Mouse (Mus musculus) embryo, embryonic 9.5 days (tissue): Measurements from ENCODE around the gene Ccnt1.
A peak's percentile ranks its signal among the peaks of the same experiment; 100 is the strongest.
"Not testable (repeated sequence)": the region's sequence is repeated elsewhere in the genome, so short reads cannot be mapped to it uniquely, and the experiment has no call there.

Experiments used
- DNase-seq: peaks from one replicate; pipeline ENCODE4 v3.0.0-alpha.2; 2017; ENCODE audit errors: extremely low spot score

The Ccnt1 gene

DNA sequence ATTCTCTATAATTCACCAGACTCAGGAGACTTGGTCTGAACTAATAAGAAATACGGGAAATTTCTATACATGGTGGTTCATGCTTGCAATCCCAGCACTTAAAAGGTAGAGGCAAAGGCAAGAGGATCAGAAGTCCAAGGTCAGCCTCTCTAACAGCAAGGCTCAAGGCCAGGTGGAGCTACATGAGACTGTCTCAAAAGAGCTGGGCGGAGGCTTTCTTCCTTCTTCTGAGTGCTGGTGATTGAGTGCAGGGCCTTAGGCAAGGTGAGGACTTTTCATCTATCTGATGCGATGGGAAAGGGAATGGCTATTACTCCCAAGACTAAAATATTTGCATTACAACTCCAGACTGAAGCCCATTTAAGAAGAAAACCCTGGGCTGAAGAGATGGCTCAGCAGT lies 25.6 kb downstream of the Ccnt1 start:
- no peak for DNase-seq

DNA sequence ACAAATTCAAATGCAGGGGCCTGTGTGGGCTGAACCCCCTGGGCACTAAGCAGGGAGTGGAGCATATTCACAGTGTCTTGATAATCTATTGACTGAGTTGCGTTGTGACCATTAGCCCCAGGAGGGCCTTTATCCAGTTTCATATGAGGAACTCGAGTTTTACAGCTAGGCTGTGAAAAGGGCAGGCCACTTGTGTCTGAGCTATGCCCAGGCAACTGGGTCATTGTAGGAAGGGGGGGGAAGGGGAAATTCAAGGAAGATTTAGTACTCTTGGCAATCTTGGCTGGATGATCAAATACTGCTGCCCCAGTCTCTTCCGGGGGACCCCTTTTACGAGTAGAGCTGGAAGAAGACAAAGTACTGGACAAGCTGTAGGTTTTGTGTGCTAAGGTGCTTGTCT lies 27.4 kb downstream of the Ccnt1 start:
- no peak for DNase-seq

DNA sequence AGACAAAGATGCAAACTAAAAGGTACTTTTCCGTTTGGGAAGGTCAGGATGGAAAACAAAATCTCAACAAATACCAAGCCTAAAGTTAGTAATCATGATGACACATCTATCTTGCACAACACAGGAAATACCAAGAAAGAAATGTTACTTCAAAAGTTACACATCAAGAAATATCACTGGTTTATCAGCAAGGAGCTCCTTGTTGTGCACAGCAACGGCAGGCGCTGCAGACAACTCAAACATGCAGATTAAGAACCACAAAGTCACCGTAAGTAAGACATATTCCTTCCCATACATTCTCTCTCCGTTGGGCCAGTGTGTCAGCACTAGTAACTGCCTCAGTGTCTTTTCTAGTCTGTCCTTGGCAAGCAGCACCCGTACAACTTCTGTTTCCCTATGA lies 29.7 kb downstream of the Ccnt1 start:
- no peak for DNase-seq

DNA sequence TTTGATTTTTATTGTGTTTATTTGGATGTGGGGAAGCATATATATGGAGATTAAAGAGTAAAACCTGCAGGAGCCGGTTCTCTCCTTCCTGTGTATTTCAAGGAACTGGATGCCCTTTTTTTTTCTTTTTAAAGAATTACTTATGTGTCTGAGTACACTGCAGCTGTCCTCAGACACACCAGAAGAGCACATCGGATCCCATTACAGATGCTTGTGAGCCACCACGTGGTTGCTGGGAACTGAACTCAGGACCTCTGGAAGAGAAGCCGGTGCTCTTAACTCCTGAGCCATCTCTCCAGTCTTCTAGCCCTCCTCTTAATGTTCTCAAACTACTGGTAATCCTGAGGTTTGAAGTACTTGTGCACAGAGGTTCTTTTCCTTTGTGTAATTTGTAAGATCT lies 32.8 kb downstream of the Ccnt1 start:
- no peak for DNase-seq

DNA sequence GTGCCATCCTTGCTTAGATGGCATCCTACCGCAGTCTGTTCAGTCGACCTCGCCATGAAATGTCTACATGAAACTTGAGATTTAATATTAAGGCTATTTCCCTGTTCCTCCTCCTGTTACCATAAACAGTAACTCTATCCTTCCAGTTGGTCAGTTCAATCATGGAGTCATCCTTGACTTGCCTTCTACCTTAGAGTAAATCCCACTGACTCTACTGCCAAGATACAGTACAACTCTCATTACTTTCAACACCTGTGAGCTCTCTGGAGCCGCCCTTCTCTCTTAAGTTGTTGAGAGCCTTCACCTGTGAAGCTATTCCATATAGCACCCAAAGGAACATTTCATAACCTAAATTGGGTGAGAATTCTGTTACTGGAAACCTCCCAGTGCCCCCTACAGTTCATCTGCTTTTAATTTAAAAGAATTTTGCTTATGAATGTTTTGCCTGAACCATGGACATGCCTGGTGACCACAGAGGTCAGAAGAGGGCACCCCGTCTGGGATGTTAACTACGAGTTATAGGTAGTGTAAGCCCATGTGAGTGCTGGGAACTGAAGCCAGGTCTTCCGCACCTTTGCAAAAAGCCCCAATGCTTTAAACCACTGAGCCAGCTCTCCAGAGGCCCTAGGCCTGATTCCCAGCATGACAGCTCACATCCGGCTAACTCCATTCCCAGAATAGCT lies 33.8 kb downstream of the Ccnt1 start:
- no peak for DNase-seq

DNA sequence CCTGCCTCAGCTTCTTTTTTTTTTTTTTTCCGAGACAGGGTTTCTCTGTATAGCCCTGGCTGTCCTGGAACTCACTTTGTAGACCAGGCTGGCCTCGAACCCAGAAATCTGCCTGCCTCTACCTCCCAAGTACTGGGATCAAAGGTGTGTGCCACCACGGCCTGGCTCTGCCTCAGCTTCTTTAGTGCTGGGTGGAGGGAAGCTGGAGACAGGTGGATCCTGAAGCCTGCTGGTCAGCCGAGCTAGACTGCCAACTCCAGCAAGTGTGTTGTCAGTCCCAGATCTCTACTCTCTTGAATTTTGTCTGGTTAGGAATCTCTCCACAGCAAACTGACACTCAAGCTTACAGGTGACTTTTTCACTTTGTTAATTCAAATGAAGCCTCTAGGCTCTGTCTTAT lies 34.8 kb downstream of the Ccnt1 start:
- no peak for DNase-seq

DNA sequence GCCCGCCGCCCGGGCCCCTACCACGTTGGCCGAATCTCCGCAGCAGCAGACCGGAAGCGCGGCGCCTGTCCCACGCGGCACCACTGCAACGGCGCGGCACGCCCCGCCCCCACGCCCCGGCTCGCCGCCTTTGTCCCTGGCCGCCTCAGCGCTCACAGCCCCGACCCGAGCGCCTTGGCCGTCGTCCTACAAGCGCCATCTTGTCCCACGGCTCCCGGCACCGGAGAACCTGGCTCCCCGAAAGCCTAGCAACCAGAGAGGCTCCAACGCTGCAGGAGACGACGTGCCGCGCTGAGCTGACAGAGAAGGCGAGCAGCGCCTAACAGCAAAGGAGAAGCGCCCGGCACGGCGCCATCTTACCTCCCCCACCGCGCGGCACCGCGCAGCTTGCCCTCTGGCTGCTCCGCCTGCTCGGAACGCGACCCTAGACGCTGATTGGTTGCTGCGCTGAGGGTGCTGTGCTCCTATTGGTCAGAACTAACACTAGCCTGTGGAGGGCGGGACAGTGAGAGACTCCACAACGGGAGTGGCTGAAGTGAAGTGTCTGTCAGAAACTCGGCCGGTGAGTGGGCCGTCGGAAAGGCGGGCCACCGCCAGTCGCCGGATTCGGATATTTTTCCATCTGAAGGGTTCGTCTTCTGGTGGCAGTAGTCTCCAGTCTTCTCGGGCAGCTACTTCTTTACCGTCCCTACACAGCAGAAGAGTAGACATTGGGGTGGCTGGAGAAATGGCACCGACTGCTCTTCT lies 36.7 kb downstream of the Ccnt1 start, which contains the start of gene Kansl2:
Gene Kansl2 (minus strand): TSS at position 384 of the 747 bp plus-strand sequence.
- peak; percentile 97 for DNase-seq

DNA sequence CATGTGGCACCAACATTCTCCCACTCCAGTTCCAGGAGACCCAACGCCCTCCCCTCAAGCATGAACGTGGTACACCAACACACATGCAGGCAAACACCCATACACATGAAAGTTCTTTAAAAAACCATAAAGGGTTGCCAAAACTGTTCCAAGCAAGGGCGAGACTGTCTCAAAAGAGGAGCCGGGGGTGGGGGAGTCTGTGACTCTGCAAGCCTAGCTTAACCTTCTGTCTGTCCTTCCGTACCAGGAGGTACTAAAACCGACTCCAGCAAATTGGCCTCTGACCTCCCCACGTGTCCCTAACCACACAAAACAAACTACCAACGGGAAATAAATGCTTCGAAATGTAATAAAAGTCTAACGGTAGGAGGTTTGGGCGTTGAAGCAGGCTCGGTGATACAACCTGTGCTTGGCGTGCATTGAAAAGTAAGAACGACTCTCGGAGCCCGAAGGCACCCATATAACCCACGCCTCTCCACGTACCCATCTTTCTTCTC lies 37.6 kb downstream of the Ccnt1 start:
- DNase-seq: peak; percentile 49

DNA sequence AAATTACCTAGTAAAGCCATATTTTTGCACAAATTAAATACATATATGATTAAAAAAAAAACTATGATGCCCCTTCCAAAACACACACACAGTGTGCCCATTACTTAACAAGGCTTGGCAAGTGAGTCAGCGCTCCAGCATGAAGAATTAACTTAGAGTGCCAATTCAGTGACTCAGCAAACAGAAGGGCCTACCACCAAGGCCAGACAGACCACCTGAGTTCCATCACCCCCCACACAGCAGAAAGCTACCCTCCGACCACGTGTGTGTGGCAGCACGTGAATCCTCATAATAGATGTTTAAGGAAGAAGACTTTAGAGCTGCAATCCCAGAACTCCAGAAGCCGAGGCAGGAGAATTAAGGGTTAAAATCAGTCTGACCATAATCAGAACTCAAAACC lies 38.4 kb downstream of the Ccnt1 start:
- no peak for DNase-seq

DNA sequence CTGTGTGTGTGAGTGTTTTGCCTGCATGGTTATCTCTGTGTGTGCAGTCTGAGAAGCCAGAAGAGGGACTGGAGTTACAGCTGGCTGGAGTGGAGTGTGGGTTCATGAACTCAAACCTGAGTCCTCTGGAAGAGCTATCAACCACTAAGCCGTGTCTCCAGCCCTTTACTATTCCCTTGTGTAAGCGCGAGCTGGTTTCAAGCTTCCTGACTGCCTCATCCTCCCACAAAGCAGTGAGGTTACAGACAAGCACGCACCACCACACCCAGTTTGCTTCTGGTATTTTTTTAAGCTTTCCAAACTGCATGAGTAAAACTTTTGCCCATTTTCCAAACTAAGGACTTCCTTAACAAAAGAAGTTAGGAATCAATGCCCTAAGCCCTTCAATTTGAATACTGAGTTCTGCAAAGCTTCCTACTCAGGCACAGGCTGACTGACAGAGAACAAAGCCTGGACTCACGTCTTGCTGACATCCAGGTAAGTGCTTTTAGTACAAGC lies 42.6 kb downstream of the Ccnt1 start:
- no peak for DNase-seq

DNA sequence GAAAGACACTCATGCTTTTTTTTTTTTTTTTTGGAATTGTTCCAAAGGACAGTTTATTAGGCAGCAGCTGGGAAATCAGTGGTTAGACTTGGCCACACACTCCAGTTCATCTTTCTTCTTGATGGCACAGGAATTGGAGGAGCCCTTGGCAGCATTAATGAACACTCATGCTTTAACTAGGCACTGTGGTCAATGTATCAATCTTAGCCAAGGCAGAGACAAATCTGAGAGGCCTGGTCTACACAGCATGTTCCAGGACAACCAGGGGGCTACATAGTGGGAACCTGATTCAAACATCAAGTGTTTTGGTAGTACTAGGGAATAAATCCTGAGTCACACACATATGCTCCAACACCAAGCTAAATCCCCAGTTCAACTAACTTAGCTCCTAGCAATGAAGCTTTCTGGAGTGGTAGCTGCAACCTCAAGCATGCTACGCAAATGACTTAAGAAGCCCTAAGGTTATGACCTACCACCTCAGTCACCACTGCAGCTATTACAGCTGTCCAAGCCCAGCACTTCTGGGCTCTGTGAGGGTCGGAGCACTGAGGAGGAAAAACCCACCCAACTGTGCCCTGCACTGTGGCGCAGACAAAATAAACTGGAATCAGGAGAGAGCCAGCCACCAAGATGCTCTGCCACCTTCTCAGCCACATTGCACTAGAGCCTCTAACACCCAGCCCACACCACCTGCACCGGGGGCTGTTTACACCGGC lies 43.5 kb downstream of the Ccnt1 start:
- DNase-seq: no peak

DNA sequence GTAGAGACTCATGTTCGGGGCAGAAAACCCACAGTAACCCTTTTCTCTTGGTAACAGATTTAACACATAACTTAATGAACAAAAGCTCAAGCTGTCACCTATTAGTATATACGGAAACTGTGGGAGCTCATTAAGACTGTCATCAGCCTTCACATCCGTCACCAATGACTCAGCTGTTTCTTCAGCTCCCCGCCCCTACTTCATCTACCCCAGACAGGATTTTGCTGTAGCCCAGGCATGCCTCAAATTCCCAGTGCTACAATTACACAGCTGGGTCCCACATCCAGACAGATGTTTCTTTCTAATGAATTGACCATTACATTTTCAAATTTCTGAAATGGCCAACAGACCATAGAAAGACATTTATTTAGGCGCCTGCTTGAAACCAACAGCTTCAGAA lies 44.7 kb downstream of the Ccnt1 start:
- DNase-seq: no peak

DNA sequence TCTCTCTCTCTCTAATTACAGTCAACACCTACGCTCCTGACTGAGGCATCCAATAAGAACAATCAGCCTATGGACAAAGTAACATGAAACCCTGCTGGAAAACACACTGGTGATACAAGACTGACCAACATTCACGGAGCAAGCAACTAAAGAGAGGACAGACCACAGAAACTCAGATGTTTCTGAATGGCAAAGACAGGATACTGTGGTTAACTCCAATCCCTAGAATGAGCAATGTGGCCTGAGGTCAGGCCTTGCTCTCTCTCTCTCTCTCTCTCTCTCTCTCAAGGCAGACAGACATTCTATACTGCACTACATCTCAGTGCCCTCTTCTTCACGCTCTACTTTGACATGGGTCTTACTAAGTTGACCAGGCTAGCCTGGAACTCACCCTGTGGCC lies 49.5 kb downstream of the Ccnt1 start:
- DNase-seq: no peak

DNA sequence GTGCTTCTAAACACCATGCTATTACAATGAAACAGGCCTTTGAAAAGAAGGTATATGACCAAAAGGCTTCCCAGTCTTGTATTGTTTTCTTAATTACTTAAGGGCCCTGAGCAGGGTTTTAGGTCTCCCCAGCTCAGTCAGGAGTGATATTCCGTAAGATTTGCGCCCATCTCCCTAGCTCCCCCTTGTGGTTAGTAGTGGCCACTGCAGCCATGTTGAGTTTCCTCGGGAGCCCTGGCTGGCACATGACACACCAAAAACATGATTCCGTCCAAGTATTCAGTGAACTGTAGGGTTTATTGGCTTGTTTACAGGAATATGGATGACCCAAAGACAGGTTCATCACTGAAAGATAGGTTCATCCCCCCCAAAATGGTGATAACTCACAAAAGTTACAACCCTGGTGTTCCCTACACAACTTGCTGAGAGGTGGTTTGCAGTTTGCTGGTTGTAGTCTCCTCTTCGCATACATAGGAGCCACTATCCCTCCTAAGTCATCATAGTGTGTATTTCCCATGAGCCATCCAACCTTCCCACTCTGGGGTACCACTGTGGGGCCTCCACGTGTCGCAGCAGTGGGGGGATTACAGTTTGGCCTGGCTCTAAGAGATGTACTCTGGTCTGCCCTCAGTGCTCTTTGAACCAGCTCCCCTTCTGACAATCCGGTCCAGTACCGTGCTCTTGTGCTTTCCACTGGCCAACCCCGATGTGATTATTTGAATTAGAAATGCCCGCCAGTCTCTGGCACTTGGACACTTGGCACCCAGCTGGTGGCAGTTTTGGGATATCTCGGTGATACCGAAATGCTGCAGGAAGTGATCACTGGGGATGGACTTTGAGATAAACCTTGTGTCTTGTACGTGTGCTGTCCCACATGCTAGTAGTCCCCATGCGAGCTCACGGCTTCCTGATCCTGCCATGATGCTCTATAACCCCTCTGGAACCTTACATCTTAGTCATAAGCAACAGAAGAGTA lies 53.1 kb downstream of the Ccnt1 start:
- DNase-seq: peak; percentile 56

DNA sequence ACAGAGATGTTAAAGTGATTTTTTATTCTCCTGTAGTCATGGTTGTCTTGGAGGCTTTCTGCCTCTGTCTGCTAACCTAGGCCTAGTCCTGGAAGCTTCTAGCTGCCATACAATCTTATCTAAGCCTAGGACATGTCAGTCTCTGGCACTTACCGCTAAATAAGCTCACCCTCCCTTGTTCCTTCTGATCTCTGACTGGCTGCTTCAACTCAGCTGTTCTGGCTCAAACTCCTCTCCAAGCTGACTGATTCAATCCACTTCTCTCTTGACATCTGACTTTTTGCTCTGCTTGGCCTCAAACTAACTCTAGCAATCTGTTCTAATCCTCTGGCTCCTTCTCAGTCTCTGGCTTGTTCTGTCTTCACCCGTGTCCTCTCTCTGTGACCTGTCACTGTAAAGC lies 55.9 kb downstream of the Ccnt1 start:
- not testable (repeated sequence) for DNase-seq

DNA sequence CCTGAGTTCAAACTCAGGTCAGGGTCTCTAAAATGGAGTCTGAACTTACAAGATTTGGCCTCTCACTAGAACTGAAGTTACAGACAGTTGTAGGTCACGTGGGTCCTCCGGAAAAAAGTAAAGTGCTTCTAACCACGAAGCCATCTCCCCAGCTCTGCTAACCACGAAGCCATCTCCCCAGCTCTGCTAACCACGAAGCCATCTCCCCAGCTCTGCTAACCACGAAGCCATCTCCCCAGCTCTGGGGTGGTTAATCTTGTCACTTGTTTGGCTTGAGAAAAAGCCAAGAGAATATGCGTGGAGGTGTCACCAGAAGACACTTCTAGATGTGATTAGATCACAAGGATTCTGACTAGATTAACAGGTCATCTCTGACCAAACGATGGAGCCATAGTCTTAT lies 56.6 kb downstream of the Ccnt1 start:
- no peak for DNase-seq

DNA sequence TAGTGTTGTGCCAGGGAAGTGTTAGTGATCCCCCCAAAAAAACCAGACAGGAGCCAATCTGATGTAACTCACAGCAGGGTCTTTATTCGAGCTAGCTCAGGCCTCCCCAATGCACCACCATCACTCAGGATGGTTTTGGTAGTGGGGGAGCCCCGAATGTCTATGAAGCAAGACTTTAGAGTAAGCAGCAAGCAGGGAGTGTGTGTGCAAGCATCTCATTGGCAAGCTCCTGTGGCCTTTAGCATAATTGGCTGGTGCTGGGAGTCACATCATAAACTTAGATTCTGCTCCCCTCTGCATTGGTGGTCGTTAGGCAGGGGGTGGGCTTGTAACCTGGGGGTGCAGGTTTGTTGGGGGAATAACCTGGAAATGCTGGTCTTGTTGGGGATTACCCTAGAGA lies 57.0 kb downstream of the Ccnt1 start:
- not testable (repeated sequence) for DNase-seq

DNA sequence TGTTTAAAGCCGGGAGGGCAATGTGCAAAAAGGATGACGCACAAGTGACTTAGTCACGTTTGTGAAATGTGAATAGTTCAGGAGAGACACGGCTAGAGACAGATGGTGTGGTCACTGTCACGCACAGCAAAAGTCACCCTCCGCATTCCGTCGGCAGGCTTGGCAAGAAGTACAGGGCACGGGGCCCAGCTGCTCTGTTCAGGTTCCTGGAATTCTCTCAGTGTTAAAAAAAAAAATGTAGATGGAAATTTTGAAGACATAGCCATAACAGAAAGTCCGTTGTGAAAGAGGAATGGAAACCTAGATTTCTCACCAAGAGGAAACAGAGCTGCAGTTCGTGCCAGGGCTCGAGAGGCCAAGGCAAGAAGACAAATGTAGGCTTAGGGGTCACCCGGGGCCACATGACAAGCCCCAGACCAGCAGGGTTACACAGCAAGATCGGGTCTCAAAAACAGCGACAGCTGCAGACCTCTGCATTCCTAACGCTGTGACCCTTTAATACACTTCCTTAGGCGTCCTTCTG lies 57.9 kb downstream of the Ccnt1 start:
- no peak for DNase-seq

DNA sequence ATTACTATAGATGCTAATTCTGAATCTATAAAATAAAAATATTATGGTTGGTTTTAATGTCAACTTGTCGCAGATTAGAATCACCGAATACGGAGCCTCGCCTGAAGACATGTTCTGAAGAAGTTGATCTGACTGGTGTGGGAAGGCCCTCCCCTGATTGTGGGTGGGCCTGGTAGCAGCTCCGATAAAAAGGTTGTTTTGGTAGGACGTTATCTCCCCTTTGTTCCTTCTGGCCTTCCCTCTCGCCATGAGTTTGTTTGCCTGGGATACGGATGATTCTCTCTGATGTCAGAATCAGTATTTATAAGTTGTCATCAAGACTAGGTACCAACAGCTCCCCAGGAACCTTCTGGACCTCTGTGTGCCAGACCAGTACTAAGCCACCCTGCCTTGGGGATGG lies 58.5 kb downstream of the Ccnt1 start:
- DNase-seq: no peak

DNA sequence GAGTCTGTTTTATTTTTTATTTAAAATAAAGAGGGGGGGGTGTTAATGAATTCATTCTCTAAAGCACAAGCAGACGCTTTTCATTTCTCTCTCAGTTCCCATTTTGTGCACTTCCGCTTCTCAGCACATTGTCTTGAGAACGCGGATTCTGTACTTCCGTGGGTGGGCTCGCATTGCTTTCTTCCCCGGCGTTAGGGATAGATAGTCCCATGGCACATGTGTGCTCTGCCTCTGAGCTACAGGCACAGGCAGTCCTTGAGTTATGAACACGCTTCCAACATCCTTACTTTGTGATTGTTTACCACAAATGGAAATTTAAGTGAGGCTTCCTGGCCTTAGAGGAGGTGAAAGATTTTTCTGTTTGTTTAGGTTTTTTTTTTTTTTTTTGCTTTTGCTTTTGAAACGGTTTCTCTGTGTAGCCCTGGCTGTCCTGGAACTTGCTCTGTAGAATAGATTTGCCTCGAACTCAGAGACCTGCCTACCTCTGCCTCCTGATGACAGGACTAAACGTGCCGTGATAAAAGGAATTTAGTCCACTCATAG lies 59.3 kb downstream of the Ccnt1 start:
- no peak for DNase-seq
